Mouse (Mus musculus) embryonic facial prominence, embryonic 13.5 days (tissue): Measurements from ENCODE around the gene Pdzrn3. TPM values are rescaled to one million over a fixed set of nuclear protein-coding genes. Genes with fewer than 3 reads are reported as not detected.
A peak's percentile ranks its signal among the peaks of the same experiment; 100 is the strongest.

Experiments used
- ATAC-seq: fragments of 200-750 bp; cut with Nextera tagmentation; 2 replicates; pipeline ENCODE4 v1.8.0; 2017; ENCODE audit warnings: low read depth; ENCODE audit not compliant: insufficient number of reproducible peaks, insufficient read depth, low FRiP score, low TSS enrichment
- H3K27ac ChIP-seq: fragments of 300-500 bp; sonication (generic); 2 replicates; pipeline ENCODE4 v1.5.1; 2015; ENCODE audit warnings: moderate library complexity, mild to moderate bottlenecking, inconsistent platforms
- H3K27me3 ChIP-seq: fragments of 300-500 bp; sonication (generic); 2 replicates; pipeline ENCODE4 v1.6.1; 2015; ENCODE audit warnings: mild to moderate bottlenecking, inconsistent platforms
- H3K36me3 ChIP-seq: fragments of 300-500 bp; sonication (generic); 2 replicates; pipeline ENCODE4 v1.6.1; 2015; ENCODE audit warnings: mild to moderate bottlenecking, inconsistent platforms
- H3K4me1 ChIP-seq: fragments of 300-500 bp; sonication (generic); 2 replicates; pipeline ENCODE4 v1.6.1; 2015; ENCODE audit warnings: inconsistent platforms
- H3K4me2 ChIP-seq: fragments of 300-500 bp; sonication (generic); 2 replicates; pipeline ENCODE4 v1.6.1; 2015; ENCODE audit warnings: moderate library complexity, mild to moderate bottlenecking, inconsistent platforms
- H3K4me3 ChIP-seq: fragments of 300-500 bp; sonication (generic); 2 replicates; pipeline ENCODE4 v1.5.1; 2015; ENCODE audit warnings: mild to moderate bottlenecking, inconsistent platforms
- H3K9ac ChIP-seq: fragments of 300-500 bp; sonication (generic); 2 replicates; pipeline ENCODE4 v1.6.1; 2015; ENCODE audit warnings: mild to moderate bottlenecking, inconsistent platforms
- H3K9me3 ChIP-seq: fragments of 300-500 bp; sonication (generic); 2 replicates; pipeline ENCODE4 v1.6.1; 2016; ENCODE audit warnings: inconsistent platforms
- WGBS: fragments of 180-500 bp; shearing (Covaris S2); methylation state at CpG from one replicate; pipeline ENCODE4 v1.1.7; 2015; ENCODE audit warnings: mixed read lengths; 5-methylcytosine and 5-hydroxymethylcytosine counted together
- polyA plus RNA-seq: library from polyadenylated mRNA; unstranded; fragments of >200 nt; fragmentation: Nextera tagmentation; extraction: Ambion mirVana; gene quantifications from 2 replicates; pipeline ENCODE4 v1.2.1, GENCODE M21; 2015

The Pdzrn3 gene
- polyA plus RNA-seq, 1 experiment from 2014 or later = 15.0 TPM

DNA sequence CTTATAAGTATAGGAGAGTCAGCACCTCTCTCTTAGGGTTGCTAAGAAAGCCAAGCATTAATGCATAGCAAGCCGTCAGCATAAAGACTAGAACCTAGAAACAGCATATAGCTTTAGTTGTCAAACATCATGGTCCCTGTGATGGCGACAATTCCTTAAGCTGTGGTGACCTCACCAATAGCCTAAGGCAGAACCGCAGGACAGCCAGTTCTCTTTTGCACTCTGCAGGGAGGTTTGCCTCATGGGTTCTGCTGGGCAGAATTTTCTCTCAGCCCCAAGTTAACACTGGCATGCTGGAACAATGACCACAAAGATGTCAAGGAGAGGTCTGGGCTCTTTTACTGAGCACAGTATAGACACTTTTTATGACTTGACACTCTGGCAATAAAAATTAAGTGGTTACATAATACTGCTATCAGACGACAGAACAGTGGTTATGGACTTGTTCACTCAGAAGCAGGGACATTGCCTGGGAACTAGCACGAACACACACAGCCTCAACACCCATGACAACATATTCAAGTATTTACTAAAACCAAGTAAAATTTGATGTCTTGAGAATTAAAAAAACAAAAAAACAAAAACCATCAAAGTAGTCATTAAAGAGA, 90.0 kb downstream of the Pdzrn3 start:
- H3K4me1 ChIP-seq = peaks cover 76% of the 10 kb centered on the region
- no peak overlapping the region for H3K9ac ChIP-seq
- no peak overlapping the region for H3K4me3 ChIP-seq
- ATAC-seq = no peak
- H3K36me3 ChIP-seq = no peaks in the 10 kb centered on the region
- WGBS = 70% methylated on average over 5 of the region's 5 CpGs
- no peak overlapping the region for H3K27ac ChIP-seq
- no peaks in the 10 kb centered on the region for H3K27me3 ChIP-seq
- no peaks in the 10 kb centered on the region for H3K9me3 ChIP-seq
- H3K4me2 ChIP-seq = no peak overlapping the region

DNA sequence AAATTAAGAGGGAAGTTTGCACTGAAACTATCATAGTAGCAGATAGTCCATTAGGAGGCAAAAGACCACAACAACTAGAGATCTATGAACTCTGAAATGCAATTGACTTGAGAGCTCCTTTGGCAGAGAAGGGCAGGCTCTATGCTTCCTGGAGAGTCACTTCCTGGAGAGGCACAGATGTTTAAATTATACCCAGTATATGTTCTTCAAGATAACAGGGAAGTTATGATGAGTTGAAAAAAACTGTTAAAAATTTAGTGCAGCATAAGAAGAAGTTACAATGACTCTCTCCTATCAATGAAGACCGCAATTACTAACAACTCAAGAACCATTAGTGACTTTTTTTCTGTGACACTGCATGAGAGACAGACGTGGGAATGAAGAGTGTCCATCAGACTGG, 90.6 kb downstream of the Pdzrn3 start:
- Histone ChIP-seq H3K27me3 (no peaks in the 10 kb centered on the region), H3K4me1 (peaks cover 78% of the 10 kb centered on the region), H3K4me2 (no peak overlapping the region), H3K4me3 (no peak overlapping the region), H3K9me3 (no peaks in the 10 kb centered on the region), H3K9ac (no peak overlapping the region), H3K27ac (no peak overlapping the region), H3K36me3 (no peaks in the 10 kb centered on the region)
- 82% methylated on average over 2 of the region's 2 CpGs for WGBS
- ATAC-seq = no peak

DNA sequence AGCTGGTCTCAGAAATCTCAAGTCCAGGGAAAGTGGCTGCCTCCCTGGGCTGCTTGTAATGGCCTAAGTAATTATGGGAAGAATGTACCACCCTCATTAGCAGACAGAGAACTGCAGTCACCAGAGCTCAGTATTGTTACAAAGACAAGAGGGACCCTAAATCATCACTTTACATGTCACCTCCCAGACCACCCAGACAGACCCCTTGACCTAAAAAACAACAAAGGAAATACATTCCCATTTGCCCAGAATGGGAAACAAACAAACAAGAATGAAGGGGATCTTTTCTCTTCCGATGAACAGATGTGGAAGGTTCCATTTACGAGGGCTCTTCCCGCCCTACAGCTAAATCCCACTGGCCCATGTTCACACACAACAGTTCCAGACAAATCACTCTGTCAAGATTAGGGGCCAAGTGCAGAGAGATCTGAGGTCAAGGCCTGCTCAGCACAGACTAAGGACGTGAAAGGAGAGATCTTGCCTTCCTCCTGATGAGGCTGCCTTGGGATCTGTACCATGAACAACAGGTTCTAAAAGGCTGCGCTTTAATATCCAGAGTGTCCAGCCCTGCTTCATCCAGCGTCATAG, 93.2 kb downstream of the Pdzrn3 start:
- H3K9me3 ChIP-seq = no peaks in the 10 kb centered on the region
- H3K27me3 ChIP-seq = no peaks in the 10 kb centered on the region
- H3K4me2 ChIP-seq = no peak overlapping the region
- no peak overlapping the region for H3K9ac ChIP-seq
- peaks cover 76% of the 10 kb centered on the region for H3K4me1 ChIP-seq
- H3K36me3 ChIP-seq = no peaks in the 10 kb centered on the region
- H3K27ac ChIP-seq = no peak overlapping the region; the same call in 1 of the 2 replicates
- ATAC-seq = no peak
- no peak overlapping the region for H3K4me3 ChIP-seq
- WGBS = 44% methylated on average over 6 of the region's 6 CpGs

DNA sequence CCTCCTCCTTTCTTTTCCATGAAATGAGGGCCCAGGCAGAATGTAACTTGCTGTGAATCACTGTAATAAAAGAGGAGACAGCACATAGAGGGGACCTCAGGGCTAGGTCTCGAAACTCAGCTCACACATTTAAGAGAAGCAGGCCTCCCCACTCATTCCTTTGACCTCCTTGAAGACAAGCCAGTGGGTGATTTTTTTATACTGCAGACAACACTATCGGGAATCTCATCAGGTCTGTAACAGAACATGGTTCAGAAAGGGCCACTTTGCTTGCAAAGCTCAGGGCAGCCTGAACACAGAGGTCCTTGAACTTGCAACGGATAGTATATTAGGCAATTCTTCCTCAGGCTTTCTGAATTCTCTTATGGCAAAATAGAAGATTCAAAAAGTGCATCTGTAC, 93.8 kb downstream of the Pdzrn3 start:
- Histone ChIP-seq H3K4me2 (no peak overlapping the region), H3K36me3 (no peaks in the 10 kb centered on the region), H3K27me3 (no peaks in the 10 kb centered on the region), H3K9me3 (no peaks in the 10 kb centered on the region), H3K4me1 (peaks cover 76% of the 10 kb centered on the region), H3K4me3 (no peak overlapping the region), H3K9ac (no peak overlapping the region), H3K27ac (no peak overlapping the region; the same call in 1 of the 2 replicates)
- no peak for ATAC-seq
- WGBS = 60% methylated on average over 3 of the region's 3 CpGs

DNA sequence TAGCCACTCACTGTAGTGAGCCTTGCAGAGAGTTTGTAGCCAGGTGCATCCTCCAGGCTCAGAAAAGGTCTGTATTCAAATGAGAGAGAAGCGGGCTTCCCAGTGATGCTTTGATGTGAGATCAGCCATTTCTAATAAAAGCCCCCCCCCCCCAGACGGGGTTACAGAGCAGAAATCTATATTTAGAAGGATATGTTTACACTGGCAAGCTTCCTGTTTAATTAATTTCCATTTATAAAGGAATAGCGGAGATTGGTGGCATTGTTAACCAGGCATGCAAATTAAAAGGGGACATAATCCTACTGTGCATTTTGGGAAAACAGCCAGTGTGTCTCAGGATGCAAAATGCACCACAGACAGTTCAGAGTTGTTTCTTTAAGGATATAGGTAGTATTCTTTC, 96.1 kb downstream of the Pdzrn3 start:
- Histone ChIP-seq H3K27me3 (no peaks in the 10 kb centered on the region), H3K4me1 (peaks cover 85% of the 10 kb centered on the region), H3K27ac (peak overlapping the region; percentile 76; the same call in 1 of the 2 replicates)

DNA sequence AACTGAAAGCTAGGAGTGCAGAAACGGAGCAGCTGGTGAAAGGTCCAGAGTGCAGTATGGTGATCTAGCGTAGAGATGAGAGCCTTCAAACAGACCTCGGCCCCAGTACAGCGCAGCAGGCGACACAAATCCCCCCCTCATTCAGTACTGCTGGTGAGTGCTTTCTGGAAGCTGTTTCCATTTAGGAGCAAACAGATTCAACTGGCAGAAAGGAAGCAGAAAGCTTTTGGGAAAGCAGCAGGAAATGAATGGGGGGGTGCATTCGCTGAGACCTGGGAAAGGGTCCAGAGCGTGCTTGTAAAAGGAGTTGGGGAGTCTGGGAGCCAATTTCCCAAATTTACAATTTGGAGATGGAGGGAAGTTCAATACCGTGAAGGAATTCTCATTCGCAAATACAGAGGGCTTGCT, 96.9 kb downstream of the Pdzrn3 start:
- Histone ChIP-seq H3K4me1 (peaks cover 88% of the 10 kb centered on the region), H3K27ac (peak overlapping the region; percentile 76), H3K36me3 (peaks cover 4% of the 10 kb centered on the region; the same call in 1 of the 2 replicates), H3K9ac (0 out of 2 replicates have a peak overlapping the region, but pooled peaks have one; percentile 44), H3K27me3 (no peaks in the 10 kb centered on the region), H3K4me2 (peak overlapping the region; percentile 44), H3K4me3 (no peak overlapping the region), H3K9me3 (no peaks in the 10 kb centered on the region)
- 13% methylated on average over 9 of the region's 9 CpGs for WGBS
- no peak for ATAC-seq

More for the DNA sequence above, 96.1 kb downstream of the Pdzrn3 start:
- 21% methylated on average over 3 of the region's 3 CpGs for WGBS
- Histone ChIP-seq H3K4me3 (no peak overlapping the region), H3K9me3 (no peaks in the 10 kb centered on the region), H3K36me3 (peaks cover 4% of the 10 kb centered on the region; the same call in 1 of the 2 replicates), H3K4me2 (peak overlapping the region; percentile 44; the same call in 1 of the 2 replicates), H3K9ac (no peak overlapping the region)
- ATAC-seq = no peak

DNA sequence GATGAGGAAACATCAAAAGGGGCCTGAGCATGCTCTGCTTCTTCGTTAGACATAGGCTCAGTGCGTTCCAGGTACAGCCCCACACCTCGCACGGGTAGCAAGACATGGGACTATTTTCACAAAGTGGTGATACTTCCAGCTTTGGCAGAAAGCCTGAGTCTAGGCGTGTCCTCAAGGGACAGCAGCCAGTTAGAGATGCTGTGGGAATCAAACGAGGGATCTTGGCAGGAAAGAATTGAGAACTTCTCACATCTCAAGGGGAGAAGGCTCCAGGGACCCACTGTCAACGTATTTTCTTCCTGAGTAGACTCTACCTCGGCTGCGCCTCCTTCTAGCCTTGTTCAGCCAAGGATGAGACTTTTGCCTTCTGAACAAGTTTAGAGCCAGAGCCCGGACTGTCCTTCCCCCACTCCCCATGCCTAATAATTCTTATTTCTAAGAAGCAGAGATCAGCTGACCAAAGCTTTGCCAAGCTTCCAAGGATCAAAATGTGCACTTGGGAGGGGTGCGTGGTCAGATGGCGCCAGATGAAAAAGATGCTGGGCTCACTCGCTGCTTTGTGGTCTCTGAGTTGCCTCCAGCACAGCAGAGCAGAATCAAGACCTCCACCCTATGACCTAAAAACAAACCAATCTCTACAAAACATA, 99.3 kb downstream of the Pdzrn3 start:
- peaks cover 4% of the 10 kb centered on the region; the same call in 1 of the 2 replicates for H3K36me3 ChIP-seq
- H3K4me2 ChIP-seq = no peak overlapping the region
- peak overlapping the region; percentile 28; the same call in 1 of the 2 replicates for H3K27ac ChIP-seq
- H3K4me1 ChIP-seq = peaks cover 75% of the 10 kb centered on the region
- no peaks in the 10 kb centered on the region for H3K27me3 ChIP-seq
- no peaks in the 10 kb centered on the region for H3K9me3 ChIP-seq
- H3K9ac ChIP-seq = no peak overlapping the region
- no peak overlapping the region for H3K4me3 ChIP-seq
- ATAC-seq = no peak
- 66% methylated on average over 13 of the region's 13 CpGs for WGBS

DNA sequence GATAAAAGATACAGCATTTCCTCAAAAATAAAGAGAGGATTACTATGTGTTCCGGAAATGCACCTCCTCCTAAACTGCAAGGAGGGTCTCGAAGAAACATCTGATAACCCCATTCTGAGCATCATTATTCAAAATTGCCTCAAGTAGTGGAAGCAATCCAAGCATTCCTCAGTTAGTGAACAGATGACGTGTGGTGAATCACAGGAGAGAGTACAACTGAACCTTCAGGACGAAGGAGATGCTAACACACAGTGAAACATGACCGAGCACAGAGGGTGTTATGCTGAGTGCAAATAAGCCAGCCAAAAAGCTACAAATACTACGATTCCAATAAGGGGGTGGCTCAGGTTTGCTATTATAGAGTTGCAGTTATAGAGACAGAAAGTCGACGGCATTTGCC, 101.4 kb downstream of the Pdzrn3 start:
- Histone ChIP-seq H3K9me3 (no peaks in the 10 kb centered on the region), H3K27me3 (no peaks in the 10 kb centered on the region), H3K36me3 (peaks cover 7% of the 10 kb centered on the region; the same call in 1 of the 2 replicates), H3K4me3 (no peak overlapping the region), H3K4me2 (no peak overlapping the region), H3K9ac (no peak overlapping the region), H3K27ac (no peak overlapping the region), H3K4me1 (peaks cover 69% of the 10 kb centered on the region)
- ATAC-seq = no peak
- 70% methylated on average over 8 of the region's 8 CpGs for WGBS

DNA sequence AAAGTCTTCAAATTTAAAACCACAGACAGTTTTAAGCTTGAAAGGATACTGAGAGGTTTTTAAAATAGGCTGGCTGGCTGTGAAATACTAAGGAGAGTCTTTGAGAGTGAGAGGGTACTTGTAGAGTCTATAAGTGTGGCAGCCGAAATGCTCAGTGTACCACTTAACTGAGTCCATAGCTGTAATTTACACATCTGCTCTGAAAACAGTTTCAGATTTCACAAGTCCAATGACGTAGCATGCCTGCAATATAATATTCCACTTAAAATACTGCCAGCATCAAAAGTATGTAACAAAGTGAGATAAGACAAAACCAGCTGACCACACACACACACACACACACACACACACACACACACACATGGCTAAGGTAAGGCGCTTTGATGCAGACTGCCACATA, 101.9 kb downstream of the Pdzrn3 start:
- H3K4me2 ChIP-seq = no peak overlapping the region
- no peak overlapping the region for H3K4me3 ChIP-seq
- WGBS = 70% methylated on average over 3 of the region's 3 CpGs
- H3K27me3 ChIP-seq = no peaks in the 10 kb centered on the region
- H3K36me3 ChIP-seq = peaks cover 7% of the 10 kb centered on the region; the same call in 1 of the 2 replicates
- H3K27ac ChIP-seq = no peak overlapping the region
- H3K9ac ChIP-seq = no peak overlapping the region
- H3K9me3 ChIP-seq = no peaks in the 10 kb centered on the region
- H3K4me1 ChIP-seq = peaks cover 69% of the 10 kb centered on the region
- ATAC-seq = no peak

DNA sequence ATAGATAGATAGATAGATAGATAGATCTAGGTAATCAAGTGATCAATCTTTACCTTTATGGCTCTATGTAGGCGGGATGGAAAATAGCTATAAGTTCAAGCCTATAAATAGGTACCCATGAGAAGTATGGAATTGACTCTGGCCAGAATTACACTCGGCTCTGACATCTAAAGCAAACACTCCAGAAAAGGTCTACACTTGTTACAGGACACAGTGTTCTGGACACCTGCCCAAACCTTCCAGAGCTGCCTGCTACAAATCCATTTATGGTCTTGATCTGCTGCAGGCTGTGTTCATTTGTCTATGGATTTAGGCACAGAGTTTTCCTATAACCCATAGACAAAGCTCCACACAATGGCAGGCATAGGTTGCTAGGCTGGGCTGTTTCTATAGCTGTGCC, 102.9 kb downstream of the Pdzrn3 start:
- Histone ChIP-seq H3K27me3 (no peaks in the 10 kb centered on the region), H3K4me3 (no peak overlapping the region), H3K36me3 (peaks cover 7% of the 10 kb centered on the region; the same call in 1 of the 2 replicates), H3K9ac (no peak overlapping the region), H3K9me3 (no peaks in the 10 kb centered on the region), H3K4me2 (no peak overlapping the region), H3K4me1 (peaks cover 70% of the 10 kb centered on the region), H3K27ac (no peak overlapping the region)
- 90% methylated on average over 2 of the region's 2 CpGs for WGBS
- no peak for ATAC-seq

DNA sequence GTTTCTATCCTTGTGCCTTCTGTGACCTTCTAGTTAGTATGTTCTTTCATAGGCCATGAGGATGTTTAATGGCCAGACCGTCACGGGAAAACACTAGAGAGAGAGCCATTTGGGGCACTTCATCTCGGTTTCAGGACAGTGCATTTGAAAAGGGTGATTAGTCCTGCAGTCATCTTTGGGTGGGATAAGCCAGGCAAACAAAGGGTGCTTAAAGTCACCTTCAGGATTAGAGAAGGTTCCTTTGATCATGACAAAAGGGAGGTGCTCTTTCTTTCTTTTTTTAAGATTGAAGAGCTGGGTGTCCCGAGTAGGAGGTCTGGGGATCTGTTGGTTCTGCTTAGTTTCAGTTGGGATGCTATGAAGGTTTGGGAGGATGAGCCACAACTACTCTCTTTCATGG, 105.4 kb downstream of the Pdzrn3 start:
- Histone ChIP-seq H3K27me3 (no peaks in the 10 kb centered on the region), H3K4me3 (no peak overlapping the region), H3K27ac (no peak overlapping the region), H3K9me3 (no peaks in the 10 kb centered on the region), H3K9ac (no peak overlapping the region), H3K4me1 (peaks cover 74% of the 10 kb centered on the region), H3K4me2 (no peak overlapping the region), H3K36me3 (peaks cover 5% of the 10 kb centered on the region; the same call in 1 of the 2 replicates)
- ATAC-seq = no peak
- WGBS = 30% methylated on average over 4 of the region's 4 CpGs
